Mouse (Mus musculus) olfactory bulb, adult 2 months (tissue): ENCODE measurements around the gene Fkbp14.

Source experiments
- CTCF ChIP-seq: fragments of 200-500 bp; IDR thresholded peaks from 2 replicates; pipeline ENCODE4 v1.5.1; 2012; ENCODE audit warnings: low read depth, mild to moderate bottlenecking, low read length, moderate library complexity; ENCODE audit not compliant: insufficient read depth
- POLR2A ChIP-seq: fragments of 200-500 bp; IDR thresholded peaks from 2 replicates; pipeline ENCODE4 v1.6.1; 2012; ENCODE audit warnings: mild to moderate bottlenecking, low read depth, low read length, moderate library complexity; ENCODE audit not compliant: insufficient read depth

- TF ChIP-seq CTCF (no peak), POLR2A (no peak)
Measured at GRCm38 (mm10) chr6:54540252-54540887, 56.7 kb downstream of the Fkbp14 start.
